Mouse (Mus musculus): ENCODE results near the gene Clasrp.

Gene Clasrp

DNA sequence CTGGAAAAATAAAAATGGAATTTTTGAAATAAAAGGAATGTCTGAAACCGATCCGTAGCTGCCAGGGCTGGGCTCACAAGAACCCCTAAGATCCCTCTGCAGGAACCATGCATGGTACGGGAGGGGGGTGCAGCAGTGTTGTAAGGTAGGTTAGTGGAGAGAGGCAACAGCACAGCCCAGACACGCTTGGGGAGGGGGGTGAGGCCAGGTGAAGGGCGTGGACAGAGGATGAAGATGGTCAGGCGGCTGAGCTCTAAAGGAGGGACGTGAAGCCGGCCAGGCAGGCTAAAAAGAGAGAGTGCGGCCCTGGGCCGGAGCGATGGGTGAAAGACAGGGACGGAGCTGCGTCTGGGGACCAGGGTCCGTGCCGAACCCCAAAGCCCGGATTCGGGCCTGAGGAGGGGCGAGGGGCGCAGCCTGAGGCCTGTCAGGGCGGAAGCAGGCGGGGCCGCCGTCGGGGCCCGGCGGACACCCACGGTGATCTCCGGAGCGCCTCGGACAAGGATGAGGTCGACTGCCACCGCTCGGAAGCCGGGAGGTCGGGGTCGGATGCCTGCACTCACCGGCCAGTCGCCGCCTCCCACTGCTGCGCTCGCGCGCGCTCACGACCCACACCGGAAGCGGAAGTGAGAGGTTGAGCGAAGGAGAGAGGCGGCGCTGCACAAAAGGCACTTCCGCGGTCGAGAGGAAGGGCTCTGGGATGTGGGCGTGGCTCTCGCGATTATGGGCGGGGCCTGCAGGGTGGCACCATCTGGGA lies at the start of gene Clasrp:
TSS of gene Clasrp (minus strand) at position 638 of the 757 bp plus-strand sequence.
- peak; percentile 98 for DNase-seq (ENCODE audit: low read depth)

DNA sequence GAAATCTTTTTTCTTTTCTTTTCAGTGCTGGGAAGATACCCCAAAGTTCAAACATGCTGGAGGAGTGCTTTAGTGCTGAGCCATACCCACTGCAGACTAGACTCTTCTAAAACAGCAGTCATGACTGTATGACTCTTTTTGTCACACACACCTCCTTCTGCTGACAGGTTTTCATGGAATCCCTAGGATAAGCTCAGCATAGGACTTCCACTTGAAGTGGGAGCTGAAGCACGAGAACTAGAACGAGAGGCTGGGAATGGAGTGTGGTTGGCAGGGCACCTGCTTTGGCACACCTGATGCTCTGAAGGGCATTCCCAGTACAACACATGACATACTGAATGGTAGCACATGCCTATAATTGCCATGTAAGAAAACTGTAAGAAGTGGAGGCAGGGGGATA lies 48.3 kb upstream of the Clasrp start:
- DNase-seq (ENCODE audit: low read depth): no peak

DNA sequence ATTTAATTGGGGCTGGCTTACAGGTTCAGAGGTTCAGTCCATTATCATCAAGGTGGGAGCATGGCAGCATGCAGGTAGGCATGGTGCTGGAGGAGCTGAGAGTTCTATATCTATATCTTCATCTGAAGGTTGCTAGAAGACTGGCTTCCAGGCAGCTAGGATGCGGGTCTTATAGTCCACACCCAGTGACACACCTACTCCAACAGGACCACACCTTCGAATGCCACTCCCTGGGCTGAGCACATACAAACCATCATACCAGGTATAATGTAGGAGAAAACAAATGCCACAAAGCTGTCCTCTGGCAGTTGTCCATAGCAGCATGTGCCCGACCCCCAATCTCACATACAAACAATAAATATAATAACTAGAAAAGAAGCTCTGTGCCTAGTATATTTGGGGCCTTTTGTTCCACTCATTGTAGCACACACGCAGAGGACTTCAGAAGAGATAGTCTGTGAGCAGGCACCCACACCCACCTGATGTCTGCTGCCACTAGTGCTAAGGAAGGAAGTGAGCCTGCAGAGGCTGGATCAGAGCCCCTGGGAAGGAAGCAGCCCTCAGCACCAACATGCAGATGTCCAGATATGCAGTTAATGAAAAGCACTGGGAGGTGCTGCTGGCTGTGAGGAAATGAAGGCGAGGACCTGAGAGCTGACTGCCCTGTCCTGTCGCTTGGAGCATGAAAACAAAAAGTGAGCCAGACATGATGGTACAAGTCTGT lies 46.9 kb upstream of the Clasrp start:
- DNase-seq (ENCODE audit: low read depth): no peak

DNA sequence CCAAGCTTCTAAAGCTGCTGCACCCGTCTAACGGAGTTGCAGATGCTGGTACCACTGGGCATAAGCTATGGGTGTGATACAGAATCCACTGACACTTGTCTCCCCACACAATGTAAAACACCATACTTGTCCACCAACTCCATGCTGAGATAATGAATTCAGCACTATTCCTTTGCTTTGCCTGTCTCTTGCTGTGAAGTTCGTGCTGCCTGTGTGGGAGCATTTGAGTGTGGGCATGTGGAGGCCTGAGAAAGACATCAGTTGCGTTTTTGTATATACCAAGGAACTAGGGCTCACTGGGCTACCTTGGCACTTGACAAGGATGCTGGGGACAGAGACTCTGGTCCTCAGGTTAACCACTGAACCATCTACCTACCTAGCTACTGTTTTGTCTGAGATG lies 36.9 kb upstream of the Clasrp start:
- DNase-seq (ENCODE audit: low read depth): no peak

DNA sequence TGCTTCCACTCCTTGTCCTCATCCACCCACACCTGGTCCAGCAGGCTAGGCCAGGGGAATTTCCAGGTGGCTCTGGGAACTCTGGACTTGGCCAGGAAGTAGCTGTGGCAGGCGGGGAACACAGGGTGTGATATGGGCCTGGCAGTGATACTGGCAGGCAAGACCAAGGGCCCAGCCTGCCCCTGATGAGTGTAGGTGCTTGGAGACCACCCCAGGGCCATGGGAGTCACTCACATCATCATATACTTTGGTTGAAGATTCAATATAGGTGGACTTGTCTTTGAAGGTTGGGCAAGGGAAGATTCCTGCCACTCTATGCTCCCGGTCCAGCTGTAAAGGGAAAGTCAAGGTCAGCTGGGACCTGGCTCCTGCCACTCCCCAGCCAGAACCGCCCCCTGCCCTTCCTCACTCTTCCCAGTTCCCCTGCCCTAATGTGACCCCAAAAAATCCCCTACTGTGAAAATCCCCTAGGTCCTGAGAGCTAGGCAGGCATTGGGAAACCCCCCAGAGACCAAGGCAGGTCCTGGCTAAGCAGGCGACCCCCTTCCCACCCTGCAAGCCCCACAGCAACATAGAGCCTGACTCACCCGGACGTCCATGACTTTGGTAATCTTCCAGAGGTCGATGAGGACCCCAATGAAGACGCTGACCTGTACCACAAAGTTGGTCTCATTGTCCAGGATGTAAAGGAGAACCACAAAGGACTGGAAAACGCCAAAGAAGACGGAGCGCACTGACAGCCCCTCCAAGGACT lies 31.0 kb upstream of the Clasrp start:
- DNase-seq (ENCODE audit: low read depth): no peak

DNA sequence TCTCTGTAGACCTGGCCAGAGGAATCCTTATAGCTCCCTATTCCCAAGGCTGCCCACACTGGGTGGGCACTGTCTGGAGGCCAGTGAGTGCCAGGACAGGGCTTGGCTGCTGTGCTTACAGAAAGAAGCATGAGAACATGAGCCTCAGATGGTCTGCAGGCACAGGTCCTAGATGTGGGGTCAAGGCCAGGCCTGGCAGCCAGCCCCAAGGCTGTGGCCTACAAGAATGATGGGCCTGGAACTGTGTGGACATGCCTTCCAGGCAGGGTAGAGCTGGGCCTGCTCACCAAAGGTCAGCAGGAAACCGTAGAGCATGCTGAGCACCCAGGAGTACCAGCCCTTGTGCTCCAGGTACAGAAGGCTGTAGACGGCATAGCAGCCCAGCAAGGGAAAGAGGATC lies 30.3 kb upstream of the Clasrp start:
- no peak for DNase-seq (ENCODE audit: low read depth)

DNA sequence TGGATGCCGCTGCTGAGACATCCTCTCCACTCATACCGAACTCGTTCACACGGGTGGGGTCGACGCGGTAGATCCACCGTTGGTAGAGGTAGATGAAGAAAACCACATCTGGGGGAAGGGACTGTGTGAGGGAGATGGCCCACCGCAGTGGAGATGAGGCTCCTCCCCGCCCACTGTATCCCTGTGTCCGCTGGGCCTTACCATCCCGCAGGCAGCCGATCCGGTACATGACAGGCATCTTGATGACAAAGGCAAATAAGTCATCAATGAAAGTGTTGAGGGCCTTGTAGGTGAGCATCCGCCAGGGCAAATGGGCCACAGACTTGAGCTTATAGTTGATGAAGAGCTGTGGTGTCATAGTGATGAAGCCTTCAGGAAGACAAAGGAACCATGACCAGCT lies 29.6 kb upstream of the Clasrp start:
- DNase-seq (ENCODE audit: low read depth): no peak

DNA sequence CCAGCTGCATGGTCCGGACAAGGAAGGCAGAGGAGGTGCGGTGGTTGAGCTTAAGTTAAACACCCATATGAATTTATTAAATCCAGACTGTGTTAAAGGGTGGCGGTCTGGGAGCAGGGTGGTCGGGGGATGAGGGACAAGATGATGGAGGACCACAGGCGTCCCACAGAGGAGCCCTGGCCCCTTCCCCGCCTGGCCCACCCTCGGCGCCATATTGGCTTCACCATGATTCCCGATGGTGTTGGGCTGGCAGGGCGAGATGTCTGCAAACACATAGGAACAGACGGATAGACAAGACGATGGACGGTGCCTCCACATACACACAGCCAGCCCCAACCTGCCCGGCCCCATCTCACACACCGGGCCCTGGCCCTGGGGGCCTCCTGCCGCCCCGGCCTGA lies 28.9 kb upstream of the Clasrp start:
- no peak for DNase-seq (ENCODE audit: low read depth)

DNA sequence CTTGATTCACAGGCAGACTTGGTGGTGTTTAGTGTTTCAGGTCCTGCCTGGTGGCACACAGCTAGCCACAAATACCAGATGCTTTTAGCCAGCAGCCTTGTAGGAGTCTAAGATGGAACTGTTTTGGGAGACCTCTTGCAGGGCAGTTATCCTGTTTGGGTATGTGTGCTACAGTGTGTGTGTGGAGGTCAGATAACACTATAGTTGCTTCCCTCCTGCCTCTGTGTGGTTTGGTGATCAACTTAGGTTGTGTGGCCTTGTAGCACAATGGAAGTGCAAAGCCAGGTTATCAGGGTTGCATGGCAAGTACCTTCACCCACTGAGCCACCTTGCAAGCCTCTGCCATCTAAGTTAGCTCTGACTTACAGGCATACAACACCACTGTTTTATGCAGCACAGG lies 28.4 kb upstream of the Clasrp start:
- no peak for DNase-seq (ENCODE audit: low read depth)

DNA sequence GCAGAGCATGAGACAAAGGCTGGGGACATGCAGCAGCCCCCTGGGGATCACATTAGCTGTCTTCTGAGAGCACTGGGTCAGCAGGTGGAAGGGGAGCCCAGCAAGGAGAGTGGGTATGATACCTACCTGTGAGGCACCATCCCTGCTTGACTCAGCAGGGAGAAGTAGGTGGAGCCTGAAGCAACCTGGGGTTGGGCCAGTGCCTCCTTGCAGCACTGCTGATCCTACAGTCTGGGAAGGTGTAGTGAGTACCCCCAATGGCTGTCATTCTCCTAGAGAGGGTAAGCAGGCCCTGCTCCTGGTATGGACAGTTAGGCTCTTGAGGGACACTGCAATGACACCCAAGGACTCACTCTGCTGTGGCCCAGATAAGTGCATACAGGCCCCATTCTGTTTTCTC lies 28.0 kb upstream of the Clasrp start:
- no peak for DNase-seq (ENCODE audit: low read depth)

DNA sequence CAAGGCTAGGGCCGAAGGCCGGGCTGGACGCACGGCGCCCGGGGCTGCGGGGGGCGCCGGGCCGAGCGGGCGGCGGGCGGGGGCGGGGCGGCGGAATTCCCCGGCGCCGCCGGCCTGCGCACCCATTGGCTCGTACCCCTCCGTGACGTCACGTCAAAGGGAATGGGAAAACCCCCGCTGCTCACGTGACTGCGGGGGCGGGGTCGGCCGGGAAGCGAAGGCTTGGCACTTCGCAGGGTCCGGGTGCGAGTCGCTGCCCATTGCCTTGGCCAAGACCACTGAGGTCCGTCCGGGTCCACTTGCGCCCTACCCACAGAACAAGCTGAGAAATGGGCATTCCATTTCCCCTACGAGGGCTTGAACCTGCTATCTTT lies 25.1 kb upstream of the Clasrp start, which contains the start of gene Relb:
TSS of gene Relb (minus strand) at position 78 of the 374 bp plus-strand sequence.
- DNase-seq (ENCODE audit: low read depth): peak; percentile 95

DNA sequence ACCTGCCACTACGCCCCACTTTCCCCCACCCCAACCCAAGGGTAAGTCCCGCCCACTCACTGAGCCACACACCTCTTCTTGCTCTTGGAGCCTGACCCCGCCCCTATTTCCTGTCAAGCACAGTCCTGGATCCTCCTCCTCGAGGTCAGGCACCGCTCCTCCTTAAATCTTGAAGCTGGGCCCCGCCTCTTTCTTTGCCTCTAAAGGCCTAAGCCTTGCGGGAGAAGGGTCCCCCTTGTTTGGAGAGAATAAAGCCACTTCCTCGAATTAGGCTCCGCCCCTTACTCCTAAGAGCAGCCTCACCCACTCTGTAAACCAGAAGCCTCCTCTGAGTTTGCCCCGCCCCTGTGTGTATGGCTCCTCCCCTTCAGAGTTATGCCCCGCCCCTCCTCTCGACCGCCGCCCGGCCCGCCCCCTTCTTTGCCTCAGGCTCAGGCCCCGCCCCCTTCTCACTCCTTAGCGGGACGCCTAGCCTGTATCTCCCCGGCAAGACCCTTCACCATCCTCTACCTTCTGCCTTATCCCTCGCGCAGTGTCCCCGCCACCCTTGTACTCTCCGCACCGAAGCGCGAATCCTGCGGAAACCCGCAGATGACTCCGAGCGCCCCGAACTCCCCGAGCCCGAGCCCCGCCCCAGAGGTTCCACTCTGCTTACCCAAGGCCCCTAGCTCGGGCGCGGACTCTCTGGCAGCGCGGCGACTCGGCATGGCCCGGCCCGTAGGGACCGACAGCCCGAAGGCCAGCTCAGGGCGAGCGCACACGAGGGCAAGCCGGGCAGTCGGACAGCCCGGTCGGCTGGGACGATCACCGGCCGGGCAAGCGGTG lies 24.5 kb upstream of the Clasrp start:
- DNase-seq (ENCODE audit: low read depth): peak; percentile 100

DNA sequence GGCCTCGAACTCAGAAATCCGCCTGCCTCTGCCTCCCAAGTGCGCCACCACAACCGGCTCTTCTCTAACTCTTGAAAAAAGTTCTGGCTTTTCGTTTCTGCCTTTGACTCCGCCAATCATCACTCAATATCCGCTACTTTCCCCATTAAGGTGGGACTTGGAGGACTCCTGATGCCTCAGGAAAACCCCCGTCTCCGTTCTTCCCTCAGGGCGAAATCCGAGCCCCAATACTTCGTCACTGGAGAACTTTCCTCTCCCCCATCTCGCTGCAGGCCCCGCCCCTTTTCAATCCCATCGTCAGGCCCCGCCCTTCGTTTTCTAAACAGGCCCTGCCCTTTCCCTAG lies 23.9 kb upstream of the Clasrp start:
- no peak for DNase-seq (ENCODE audit: low read depth)

DNA sequence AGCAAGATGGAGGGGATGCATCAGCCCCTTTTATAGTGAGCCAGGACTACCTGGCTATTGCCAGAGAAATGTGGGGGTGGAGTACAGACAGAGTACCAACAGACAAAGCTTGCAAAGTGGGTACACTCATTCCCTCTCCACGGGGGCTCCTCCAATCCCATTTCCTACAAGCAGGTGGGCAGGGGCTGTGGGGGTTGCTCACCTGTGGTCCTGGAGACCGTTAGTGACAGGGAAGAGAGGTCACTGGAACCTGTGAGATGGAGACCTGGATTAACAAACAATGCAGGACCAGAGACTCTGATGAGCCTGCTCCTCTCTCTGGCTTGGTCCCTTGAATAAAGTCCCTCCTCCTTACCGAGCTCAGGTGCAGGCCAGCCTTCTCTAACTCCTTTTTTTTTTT lies 23.4 kb upstream of the Clasrp start:
- DNase-seq (ENCODE audit: low read depth): no peak

DNA sequence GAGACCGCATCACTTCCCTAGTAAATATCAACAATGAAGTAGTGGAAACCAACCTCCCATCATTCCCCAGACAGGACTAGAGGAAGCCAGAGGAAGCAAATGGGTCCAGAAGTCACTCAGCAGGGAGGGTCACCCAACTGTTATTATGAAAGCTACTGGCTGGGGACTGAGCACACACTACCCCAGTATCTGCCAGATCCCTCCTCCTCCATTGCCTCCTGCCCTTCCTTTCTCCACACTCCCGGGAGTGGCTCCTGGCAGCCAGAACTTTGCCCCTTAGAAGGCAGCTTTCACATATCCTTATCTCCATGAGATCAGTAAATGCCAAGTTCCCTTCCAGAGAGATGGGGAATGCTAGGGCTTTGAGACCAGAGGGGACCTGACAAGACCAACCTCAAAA lies 19.1 kb upstream of the Clasrp start:
- DNase-seq (ENCODE audit: low read depth): no peak

DNA sequence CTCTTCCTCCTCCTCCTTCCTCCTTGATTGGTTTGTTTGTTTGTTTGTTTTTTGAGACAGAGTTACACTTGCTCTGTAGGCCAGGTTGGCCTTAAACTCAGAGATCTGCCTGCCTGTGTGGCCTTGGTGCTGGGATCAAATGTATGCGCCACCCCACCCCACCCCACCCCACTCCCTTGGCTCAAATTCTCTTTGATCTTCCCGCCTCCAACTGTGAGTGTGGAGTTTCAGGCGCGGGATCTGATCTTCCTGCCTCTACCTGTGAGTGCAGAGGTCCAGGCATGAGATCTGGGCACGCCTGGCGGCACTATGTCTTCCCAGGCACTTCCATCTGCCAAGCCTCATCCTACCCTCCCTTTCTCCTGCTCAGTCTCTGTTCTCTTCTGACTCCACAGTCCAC lies 18.0 kb upstream of the Clasrp start:
- DNase-seq (ENCODE audit: low read depth): no peak

DNA sequence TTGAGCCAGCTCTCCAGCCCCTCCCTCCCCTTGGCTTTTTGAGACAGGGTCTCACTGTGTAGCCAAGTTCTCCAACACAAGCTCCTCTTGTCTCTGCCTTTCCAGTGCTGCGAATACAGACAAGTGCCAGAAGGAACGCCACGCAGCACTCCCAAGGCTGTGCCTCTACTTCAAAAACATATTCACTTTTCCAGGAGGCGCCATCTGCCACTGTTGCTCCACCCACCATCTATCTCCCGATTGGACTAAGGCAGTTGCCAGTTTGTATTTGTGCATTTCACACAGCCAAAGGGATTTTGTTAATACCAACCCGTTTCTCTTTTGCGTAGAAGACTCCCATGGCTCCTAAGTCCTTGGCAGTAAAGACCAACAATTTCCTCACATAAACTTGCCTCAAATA lies 16.5 kb upstream of the Clasrp start:
- DNase-seq (ENCODE audit: low read depth): no peak

DNA sequence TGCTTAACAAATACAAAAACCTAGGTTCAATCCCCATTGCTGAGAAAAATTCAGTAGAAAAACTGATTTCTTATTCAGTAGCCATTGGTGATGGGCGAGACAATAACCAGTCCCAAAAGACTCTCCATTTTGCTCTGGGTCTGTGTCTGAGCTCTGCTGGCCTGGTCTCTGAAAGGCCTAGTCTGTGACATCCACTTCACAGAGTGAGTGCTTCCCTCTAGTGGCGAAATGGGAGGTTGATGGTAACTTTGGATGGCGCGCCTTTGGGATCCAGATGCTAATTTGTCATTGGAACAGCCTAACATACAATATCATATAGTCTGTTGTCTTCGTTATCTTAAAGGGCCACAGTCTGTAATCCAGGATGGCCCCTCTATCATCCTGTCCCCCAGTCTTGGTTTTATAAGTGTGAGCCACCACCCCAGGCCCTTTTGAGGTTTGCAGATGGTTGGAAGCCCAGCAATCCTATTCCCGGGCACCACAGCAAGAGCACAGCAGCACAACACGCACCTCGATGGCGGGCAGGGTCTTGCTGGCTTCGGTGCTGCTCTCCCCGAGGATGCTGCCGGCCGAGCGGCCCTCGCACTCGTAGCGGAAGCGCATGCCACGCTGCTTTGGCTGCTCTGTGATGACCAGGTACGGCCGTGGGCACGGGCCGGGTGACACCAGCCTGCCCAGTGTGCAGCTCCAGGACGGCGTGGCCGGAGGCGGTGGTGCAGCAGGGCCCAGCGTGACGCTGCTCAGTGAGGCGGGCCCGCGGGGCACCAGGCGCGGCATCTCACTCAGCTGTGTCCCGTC lies 14.9 kb upstream of the Clasrp start:
- peak; percentile 87 for DNase-seq (ENCODE audit: low read depth)

DNA sequence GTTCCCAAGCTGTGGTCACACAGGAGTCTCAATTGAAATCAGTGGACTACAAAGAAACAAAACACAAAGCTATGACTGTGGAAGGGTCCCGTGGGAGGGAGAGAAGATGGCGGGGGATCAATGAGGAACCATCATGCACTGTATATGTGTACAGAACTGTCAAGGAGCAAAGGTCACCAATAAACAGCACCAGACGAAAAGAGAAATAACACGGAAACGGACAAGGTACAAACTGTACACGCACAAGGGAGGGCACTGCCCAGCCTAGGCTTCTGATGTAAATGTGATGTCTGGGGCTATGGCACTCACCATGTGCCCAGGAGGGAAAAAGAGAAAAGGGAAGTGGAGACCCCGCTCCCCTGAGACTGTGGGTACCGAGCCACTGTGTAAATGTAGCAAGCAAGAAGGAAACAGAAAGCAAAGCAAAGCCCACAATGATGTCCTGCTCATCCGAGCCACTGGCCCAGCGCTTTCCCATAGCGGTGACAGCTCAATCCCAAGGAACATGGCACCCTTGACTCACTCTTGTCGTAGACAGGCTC lies 10.8 kb upstream of the Clasrp start:
- no peak for DNase-seq (ENCODE audit: low read depth)

DNA sequence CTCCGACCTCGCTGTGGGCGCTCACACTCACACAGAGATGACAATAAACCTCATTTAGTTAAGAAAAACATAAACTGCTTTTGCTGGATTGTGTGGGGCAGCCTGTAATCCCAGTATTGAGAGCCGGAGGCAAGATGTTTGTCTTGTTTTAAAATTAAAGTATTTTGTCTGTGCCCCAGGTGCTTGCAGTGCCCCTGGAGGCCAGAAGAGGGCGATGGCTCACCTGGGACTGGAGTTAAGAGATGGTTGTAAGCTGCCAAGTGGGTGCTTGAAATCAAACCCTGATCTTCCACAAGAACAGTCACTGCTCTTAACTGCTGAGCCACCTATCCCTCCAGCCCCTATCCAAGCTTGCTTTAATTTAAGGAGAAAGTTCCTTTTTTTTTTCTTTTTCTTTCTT lies 6.7 kb upstream of the Clasrp start:
- DNase-seq (ENCODE audit: low read depth): no peak
